ENCODE assay signal across 8 mouse cellular contexts in the genomic region with DNA sequence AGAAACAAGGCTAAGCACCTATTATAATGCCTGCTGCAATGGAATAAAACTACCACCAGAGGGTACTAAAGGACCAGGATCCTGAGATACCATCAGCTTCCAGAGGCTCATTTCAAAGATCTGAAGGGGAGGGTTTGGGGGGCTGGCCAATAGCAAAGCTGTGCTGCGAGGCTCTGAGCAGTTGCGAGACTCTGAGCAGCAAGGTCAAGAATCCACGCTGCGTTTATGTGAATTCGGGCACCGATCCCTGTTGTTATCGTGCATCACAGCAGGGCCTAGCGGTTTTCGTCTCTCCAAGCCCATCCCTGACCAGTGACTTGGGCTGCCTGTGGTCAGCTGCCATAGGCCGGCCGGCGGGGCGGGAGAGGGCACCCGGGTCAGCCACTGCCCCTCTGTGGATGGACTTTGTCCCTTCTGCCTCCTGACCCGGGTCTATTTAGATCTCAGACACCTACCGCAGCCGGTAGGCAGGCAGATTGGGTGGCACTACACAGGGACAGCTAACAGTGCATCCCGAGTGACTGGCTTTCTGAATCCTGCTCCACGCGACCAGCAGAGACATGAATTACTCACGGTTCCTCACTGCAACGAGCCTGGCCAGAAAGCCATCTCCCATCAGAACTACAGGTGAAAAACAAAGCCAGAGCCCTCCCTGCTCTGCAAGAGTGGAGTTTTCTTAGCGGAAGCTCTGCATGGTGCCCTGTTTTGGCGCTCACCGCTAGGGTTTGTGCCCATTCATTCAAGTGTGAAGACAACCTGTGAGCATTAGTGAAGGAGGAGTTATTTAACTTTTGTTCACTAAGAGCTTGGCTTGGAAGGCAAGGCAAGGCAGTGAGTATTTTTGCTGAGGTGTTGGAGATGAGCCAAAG. TPM values are rescaled to one million over a fixed set of nuclear protein-coding genes. Genes with fewer than 3 reads are reported as not detected.
DNase-seq lines count a peak whose midpoint lies in the region; ATAC-seq lines count a peak whose summit lies in the region.

A gene (plus strand): TSS at position 280 of the 869 bp plus-strand sequence.

- H3K4me2 ChIP-seq in intestine, embryonic 16.5 days (ENCODE audit: low read depth, low read length) = peak within 1 kb of the TSS; percentile 95

- DNase-seq in CD4-positive, CD25-positive, alpha-beta regulatory T cell, adult 2 months (ENCODE audit: low read depth, low spot score) = peak; percentile 4
- peak; percentile 83 for DNase-seq in embryo, embryonic 10 days (ENCODE audit: low spot score)
- peak; percentile 21 to 36 for DNase-seq in gastrocnemius, postnatal 36 days
- peak; percentile 76 to 89 for DNase-seq in left cerebral cortex, postnatal 14 days (ENCODE audit: low spot score in 2 of 2)
- peak; percentile 20 for DNase-seq in skeletal muscle tissue, adult 2 months (ENCODE audit: low read depth, low spot score)

- no peak within 1 kb of the TSS for H3K27ac ChIP-seq in intestine, embryonic 16.5 days (ENCODE audit: low read length)

- H3K9me3 ChIP-seq in intestine, embryonic 16.5 days (ENCODE audit: control insufficient read depth, low read length) = no peaks in the 10 kb centered on the region

- WGBS in intestine, embryonic 16.5 days = 2% methylated on average over 25 of the region's 25 CpGs

- no peak for ATAC-seq in CD4-positive, CD25-positive, alpha-beta regulatory T cell, adult 4 months
- peak; percentile 92 for ATAC-seq in intestine, embryonic 16.5 days
- ATAC-seq in megakaryocyte-erythroid progenitor cell, adult 5-6 weeks (replicated peaks; ENCODE audit: low FRiP score, low TSS enrichment, poor library complexity, severe bottlenecking) = peak; percentile 98

- H3K36me3 ChIP-seq in intestine, embryonic 16.5 days (ENCODE audit: control insufficient read depth, insufficient read depth, low read length) = no peaks in the 10 kb centered on the region

- intact Hi-C loops in gastrocnemius, postnatal 36 days (cut with DNase I) = loop anchor here (5.0 to 10.0 kb wide), 2 partner anchors 129 to 361 kb away; a partner anchor contains a TSS
- intact Hi-C loops in left cerebral cortex, postnatal 14 days (cut with DNase I) = loop anchor here (2.0 to 10.0 kb wide), 5 partner anchors 86 to 1009 kb away; a partner anchor contains a TSS

- peak within 1 kb of the TSS; percentile 58 for H3K4me3 ChIP-seq in intestine, embryonic 16.5 days (ENCODE audit: low read length)

- peak within 1 kb of the TSS; percentile 66 for H3K9ac ChIP-seq in intestine, embryonic 16.5 days (ENCODE audit: low read depth, low read length)

- H3K27me3 ChIP-seq in intestine, embryonic 16.5 days (replicated peaks; ENCODE audit: control insufficient read depth, insufficient read depth, low read length) = no peaks in the 10 kb centered on the region

- peaks cover 4% of the 10 kb centered on the region; the same call in 1 of the 2 replicates for H3K4me1 ChIP-seq in intestine, embryonic 16.5 days (ENCODE audit: control insufficient read depth, insufficient read depth, low read length)

RNA-seq across cellular contexts. Expression of the gene that starts here (rescaled TPM):
- not detected for polyA plus RNA-seq in CD4-positive, CD25-positive, alpha-beta regulatory T cell, adult 4 months (2017; shearing (Covaris generic))
- total RNA-seq in gastrocnemius, postnatal 36 days (2021) = not detected
- 0.31 and 0.39 TPM in 2 replicates for polyA plus RNA-seq in intestine, embryonic 16.5 days (2015; fragmentation: Nextera tagmentation; extraction: Ambion mirVana)
- total RNA-seq in left cerebral cortex, postnatal 14 days (2021) = under 1 TPM; 0.24 to 0.63 TPM
- total RNA-seq in megakaryocyte-erythroid progenitor cell, adult 5-6 weeks (2014; fragmentation: Nextera tagmentation) = not detected in 2 replicates
- not detected in 2 replicates for total RNA-seq in megakaryocyte-erythroid progenitor cell, adult 5-6 weeks (2017)

Comparison
In these comparisons a context has a peak if more than half of its experiments do, and no peak if none do; other contexts are left out.
1. Peak in DNase-seq in gastrocnemius, postnatal 36 days; RNA of the gene not detected or under 1 TPM.
2. Peak in ATAC-seq, H3K4me3 ChIP-seq, H3K9ac ChIP-seq and H3K4me2 ChIP-seq in intestine, embryonic 16.5 days; RNA of the gene not detected or under 1 TPM.
3. Peak in DNase-seq in left cerebral cortex, postnatal 14 days; RNA of the gene not detected or under 1 TPM.
4. Peak in ATAC-seq in megakaryocyte-erythroid progenitor cell, adult 5-6 weeks; RNA of the gene not detected or under 1 TPM.
5. DNase-seq: peak in every context shown above with its lines; median percentile 83 in embryo, embryonic 10 days; 82 in left cerebral cortex, postnatal 14 days; 28 in gastrocnemius, postnatal 36 days; 20 in skeletal muscle tissue, adult 2 months; 4 in CD4-positive, CD25-positive, alpha-beta regulatory T cell, adult 2 months.